Mouse (Mus musculus) adipocyte (in vitro differentiated cells): ENCODE data around the gene Gpc4.

ENCODE experiments used
- DNase-seq: peaks from one replicate; pipeline ENCODE4 v3.0.0-alpha.2; 2016; ENCODE audit warnings: low spot score

The Gpc4 gene

GRCm38 (mm10) chrX:52164738-52165554 lies at the start of gene Gpc4:
TSS of gene Gpc4 (minus strand) at chrX:52165252.
- DNase-seq = peak; percentile 66

DNA sequence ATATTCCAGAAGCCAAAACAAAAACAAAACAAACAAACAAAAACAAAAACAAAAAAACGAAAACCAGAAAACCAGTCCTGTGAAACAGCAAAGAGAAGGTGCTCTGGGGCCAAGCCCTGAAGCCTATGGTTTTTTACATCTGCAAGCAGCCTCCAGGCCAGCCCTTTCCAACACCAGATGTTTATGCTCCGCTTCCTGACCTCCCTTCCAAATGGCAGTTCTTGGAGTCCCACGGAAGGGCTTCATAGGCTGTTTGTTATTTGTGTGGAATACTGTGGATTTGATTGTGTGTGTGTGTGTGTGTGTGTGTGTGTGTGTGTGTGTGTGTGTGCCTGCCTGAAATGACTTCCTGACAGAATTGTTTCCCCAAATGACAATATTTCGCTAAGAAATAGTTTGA lies 47.8 kb upstream of the Gpc4 start:
- DNase-seq = no peak

DNA sequence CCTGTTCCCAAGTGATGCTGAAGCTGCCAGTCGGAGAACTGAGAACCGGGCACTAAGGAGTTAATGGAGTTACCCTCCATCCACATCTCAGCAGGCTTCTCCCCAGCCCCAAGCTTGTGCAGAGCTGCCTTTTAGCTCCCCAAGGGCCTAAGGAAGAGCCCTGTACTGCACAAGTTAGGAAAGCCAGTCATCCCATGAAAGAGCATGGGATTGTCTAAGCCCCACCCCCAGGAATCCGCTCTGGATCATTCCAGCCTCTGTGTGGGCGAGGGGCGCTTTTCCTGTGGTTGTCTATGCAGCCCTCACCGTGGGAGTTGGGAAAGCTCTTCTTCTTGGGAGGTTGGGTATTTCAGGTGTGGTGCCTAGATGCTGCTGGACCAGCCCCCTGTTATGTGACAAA lies 34.8 kb upstream of the Gpc4 start:
- DNase-seq = no peak

DNA sequence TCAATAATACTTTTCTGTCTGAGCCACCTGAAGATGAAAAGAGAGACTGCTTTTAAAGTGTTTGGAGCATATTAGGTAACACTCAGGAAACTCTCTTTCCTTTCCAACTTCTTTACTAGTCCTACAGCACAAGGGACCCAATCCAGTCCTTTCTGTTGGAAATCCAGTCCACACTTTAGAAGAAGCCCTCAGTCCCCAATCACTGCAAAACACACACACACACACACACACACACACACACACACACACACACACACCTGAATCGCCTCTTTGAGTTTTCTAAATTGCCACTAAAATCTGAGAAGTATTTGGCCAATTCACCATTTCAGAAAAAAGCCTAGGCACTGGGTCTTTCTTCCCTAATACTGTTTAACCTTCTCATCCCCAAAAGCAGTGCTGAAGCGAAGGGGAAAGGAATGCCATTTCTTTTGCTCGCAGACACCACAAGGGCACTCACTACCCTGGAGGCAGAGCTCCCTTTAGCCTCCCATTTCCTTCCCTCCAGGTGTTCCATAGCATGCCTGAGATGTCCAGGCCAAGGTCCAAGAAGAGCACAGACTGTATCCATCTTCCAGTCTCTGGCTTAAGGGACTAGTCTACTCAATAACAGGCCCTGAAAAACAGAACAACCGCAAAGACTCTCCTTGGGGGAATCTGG lies 28.4 kb upstream of the Gpc4 start:
- DNase-seq = no peak

DNA sequence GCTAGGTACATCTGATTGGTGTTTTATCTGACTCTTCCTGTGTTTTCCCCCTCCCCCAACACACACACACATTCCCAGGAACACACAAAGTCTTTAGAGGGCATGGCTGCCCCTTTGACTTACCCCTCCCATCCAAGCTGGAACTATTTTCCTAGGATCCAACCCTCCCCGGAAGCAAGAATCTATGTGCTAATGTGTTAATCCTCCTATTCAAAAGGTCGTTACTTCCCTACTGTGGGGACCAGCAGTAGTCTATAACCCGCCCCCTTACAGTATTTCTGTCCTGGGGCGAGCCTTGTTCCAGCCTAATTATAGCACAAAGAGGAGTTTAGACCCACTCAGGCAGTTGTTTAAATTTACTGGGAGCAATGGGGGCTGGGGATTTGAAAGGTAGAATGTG lies 24.0 kb upstream of the Gpc4 start:
- DNase-seq = no peak

DNA sequence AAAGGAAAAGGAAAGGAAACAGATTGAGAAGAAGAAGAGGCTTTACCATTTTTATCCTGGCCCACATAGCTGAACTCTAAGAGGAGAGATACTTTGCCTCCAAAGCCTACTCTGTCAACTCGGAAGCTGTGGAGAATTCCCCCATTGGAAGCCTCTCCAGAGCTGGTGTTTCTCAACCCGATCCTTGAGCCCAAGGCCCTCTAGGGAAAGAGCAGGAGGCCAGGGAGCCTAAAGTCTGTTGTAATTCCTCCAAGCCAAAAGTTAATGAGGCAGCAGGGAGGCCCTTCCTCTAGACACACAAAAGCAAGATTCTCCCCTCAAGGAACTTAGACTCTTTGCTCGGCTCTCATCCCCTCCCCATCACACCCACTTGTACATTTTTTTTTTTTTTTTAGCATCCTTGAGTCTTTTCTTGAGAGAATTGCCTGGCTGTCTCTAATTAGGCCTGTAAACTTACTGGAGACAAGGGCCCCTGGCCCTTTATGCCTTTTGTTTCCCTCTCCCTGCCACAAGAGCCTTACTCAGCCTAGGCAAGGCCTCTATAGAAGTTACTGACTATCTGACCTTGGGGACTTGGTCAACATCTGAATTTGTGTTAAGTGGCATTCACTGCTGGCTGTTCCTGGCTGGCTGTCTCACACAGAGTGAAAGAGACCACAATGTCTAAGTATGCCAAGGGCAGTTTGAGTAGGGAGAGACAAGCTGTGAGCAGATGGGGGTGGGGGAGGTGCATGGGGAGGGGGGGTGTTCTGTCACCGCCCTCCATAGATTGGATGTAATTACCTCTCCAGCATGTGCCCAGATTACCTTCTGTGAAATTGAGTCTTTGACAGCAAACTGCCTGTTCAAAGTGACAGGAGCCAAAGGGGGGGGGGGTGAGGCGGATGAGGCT lies 18.7 kb upstream of the Gpc4 start:
- DNase-seq = peak; percentile 73

DNA sequence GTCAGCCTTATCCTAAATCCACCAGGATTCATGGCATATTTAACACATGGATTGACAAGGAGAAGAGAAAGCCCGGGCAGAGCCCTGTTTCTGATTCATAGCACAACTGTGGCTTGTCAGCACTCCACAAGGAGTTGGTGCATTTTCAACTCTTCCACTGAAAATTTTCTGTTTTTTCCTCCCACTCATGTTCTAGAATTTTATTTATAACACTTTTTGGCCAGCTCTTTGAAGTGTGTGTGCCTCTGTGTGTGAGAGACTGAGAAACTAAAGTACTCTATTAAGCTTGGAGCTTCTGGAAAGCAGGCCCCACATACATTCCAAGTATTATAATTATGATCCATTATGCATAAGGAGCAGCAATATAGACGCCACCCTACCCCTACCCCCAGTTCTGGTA lies 16.3 kb upstream of the Gpc4 start:
- no peak for DNase-seq

DNA sequence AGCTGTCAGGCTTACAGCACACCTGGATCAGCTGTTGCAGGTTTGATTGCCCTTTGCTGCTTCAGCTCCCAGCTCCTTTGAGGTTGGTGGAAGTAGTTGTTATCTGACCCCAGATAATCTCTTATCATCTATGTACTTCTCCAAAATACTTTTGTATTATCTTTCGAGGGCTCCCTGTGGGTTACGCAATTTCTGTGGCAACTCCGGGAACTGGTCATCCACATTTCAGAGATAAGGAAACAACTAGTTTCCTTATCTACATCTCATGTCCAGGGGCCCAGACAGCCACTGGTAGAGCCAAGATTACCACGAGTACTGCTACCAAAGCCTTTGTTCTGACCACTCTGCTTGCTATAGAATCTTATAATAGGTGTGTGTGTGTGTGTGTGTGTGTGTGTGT lies 12.0 kb upstream of the Gpc4 start:
- DNase-seq = no peak

DNA sequence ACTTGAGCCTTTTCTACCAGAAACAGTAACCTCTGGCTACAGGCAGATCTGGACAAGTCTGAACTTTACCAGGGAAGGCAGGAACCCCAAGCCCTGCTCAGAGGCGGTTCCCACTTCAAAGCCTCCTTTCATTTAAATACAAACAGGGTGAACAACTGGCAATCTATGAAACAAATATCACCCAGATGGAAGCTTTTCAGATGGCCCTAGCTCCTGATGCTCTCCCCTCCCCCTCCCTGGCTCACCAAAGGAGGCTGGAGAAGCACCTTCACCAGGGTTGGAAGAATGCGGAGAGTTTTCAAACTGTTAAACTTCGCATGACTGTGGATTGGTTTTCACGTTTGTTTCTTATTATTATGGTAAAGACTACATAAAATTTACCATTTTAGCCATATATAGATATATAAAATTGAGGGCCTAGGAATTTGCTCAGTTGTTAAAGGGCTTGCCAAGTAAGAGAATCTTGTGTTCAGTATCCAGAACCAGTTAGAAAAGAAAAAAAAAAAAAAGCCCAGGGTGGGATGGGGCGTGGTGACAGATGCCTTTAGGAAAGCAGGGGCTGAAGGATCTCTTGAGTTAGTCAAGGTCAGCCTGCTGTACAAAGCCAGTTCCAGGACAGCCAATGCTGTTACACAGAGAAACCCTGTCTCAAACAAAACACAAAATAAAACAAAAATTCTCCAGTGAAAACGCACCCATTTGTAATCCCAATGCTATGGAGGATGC lies 2.6 kb upstream of the Gpc4 start:
- DNase-seq = no peak

DNA sequence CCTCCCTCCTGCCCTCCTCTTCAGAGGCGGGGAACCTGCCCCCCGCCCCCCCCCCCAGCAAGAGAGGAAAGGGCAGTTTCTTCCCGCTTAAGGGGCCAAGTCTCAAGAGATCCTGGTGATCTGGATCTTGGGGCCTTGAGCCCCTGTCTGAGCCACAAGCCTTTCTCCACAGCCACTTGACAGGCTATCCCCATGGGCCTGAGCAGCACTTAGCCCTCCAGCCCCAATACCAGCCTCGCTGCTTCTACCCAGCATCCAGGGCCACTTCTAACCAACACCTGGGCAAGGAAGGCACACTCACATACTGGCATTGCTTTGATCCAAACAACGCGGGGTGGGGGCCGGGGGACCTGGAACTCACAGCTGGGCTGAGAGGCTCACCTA lies 495 bp upstream of the Gpc4 start:
- DNase-seq = no peak

- DNase-seq = peak; percentile 5
Observed at GRCm38 (mm10) chrX:52164134-52164737, 816 bp downstream of the Gpc4 start.

DNA sequence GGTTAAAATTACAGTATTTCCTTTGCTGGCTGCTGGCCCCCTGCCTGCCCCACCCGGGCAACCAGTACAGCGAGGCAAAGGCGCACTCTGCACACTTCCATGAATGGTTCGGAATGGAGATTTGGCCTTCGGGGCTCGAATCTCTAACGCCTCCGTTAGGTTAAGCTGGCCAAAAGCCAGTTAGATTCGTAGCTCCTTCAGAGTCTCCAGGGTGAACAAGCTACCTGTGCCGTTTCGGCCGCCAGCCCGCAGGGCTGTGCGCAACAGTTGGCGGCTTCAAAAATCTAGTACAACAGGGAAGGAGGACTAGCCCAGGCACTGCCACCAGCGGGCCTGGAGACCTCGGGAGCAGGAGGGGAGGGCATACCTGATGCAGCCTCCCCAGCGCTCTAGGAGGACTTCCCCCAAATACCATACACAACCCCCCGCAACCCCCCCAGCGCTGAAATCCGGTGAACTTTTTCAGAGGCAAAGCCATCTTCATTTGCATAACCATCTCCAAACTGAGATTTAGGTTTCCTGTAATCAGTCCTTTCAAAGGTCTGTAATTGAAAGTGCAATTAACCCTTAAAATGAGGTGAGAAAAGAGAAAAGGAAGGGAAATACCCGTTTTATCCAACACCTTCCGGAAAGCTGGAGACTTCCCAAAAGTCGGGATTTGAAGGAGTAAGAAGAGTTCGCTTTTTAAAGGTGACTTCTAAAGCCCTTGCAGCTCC lies 1.5 kb downstream of the Gpc4 start:
- DNase-seq = no peak

GRCm38 (mm10) chrX:52162756-52163155 lies 2.3 kb downstream of the Gpc4 start:
- DNase-seq = no peak

- DNase-seq = no peak
Observed at GRCm38 (mm10) chrX:52162206-52162605, 2.8 kb downstream of the Gpc4 start.

DNA sequence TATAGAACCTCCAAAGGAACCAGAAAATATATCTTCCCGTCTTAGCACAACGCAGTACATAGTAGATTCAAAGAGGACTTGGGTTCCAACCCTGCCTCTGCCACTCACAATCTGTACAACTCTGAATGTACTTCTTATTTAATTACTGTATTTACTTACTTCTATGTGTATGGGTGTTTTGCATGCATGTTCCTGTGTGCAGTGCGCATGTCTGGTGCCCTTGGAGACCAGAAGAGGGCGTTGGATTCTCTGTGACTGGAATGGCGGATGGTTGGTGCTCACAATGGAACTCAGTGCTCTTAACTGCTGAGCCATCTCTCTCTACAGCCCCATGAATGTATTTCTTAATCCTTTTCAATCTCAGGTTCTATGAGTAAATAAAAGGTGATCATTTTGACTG lies 5.4 kb downstream of the Gpc4 start:
- no peak for DNase-seq

- DNase-seq = no peak
Observed at GRCm38 (mm10) chrX:52155408-52155953, 9.6 kb downstream of the Gpc4 start.

DNA sequence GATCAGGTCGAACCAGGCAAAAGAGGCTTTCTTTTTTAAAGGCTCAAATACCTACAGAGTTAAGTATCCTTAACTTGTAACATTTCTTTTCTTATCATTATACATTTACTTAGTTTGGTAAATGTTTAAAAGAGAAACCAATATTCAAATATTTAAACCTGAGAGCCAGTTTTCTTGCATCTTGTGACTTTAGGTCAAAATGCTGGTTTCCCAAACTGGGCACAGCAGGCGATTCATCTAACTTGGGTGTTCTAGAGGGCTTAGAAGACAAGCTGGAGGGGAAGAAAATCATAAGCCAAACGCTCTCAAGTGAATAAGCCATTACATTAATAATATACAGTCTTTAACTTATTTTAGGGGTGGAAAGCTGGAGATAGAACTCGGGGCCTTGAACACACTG lies 10.2 kb downstream of the Gpc4 start:
- DNase-seq = no peak

GRCm38 (mm10) chrX:52153451-52153850 lies 11.6 kb downstream of the Gpc4 start:
- DNase-seq = no peak

DNA sequence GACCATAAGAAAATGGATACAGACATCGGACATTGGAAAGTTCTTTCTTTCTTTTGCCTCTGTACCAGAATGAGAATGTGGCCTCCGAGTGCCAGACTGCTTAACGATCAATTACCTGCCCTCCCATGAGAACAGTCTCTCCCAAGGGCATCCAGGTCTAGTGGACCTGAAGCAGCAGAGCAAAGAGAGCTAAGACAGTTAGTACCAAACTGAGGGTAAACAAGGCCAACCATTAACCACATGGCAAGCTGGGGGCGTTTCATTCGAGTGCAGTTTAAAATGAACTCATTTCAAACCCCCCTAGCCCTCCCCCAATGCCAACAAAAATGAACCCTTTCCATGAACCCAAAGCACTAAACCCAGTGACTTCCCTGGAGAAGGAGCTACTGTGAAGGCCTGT lies 12.1 kb downstream of the Gpc4 start:
- no peak for DNase-seq

- no peak for DNase-seq
Observed at GRCm38 (mm10) chrX:52151555-52151954, 13.5 kb downstream of the Gpc4 start.

GRCm38 (mm10) chrX:52151100-52151499 lies 14.0 kb downstream of the Gpc4 start:
- DNase-seq = no peak
